Mouse (Mus musculus) c-Kit-positive CD71-positive TER-119-positive erythroid progenitor cells, embryonic 14.5 days (primary cell): ENCODE measurements around the gene AA792892.
"Not testable (repeated sequence)": the region's sequence is repeated elsewhere in the genome, so short reads cannot be mapped to it uniquely, and the experiment has no call there.

Experiments
- DNase-seq: peaks from one replicate; pipeline ENCODE4 v3.0.0-alpha.2; 2013; ENCODE audit warnings: low spot score

AA792892 gene

DNA sequence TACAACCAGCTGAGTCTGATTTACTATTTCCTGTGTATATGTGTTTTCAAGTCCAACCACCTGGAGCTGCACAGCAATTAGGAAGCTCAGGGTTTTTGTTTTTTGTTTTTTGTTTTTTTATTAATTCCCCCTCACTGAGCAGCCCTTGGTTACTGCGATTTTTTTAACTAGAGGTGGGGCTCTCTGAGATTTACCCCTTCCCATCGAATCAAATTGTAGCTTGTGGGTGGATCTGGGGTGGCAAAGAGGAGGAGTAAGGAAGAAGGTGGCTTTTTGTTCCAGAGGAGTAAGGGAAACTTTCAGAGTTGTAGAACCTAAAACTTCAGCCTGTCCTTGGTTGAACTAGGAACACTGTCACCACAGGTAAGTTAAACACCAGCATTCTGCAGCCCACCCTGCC, at the start of gene AA792892:
TSS of gene AA792892 (plus strand) at position 301 of the 400 bp plus-strand sequence.
- not testable (repeated sequence) for DNase-seq

DNA sequence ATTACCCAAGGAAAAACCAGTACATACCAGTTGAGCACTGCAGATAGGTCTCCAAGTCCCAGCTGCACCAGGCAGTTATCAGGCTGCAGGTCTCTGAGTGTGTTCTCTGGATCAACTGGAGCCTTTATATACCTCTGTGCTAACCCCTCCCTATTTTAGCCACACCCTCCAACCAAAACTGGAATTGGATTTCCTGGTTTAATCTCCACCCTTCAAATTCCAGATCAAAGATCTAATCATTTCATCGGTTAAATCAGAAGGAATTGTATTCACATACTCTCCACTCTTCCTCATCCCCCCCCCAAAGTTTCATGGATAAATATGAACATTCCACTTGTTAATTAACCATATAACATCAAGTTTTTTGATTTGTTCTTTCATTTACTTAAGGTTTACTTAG, 32.9 kb upstream of the AA792892 start, which contains the start of gene A430089I19Rik:
TSS of gene A430089I19Rik (minus strand) at position 101 of the 400 bp plus-strand sequence.
- DNase-seq: not testable (repeated sequence)

- DNase-seq: not testable (repeated sequence)
These were observed 25.4 kb upstream of the AA792892 start, which contains the start of gene Gm6502 for GRCm38 (mm10) chr5:94314135-94314534. Gene Gm6502, plus strand, starts transcription at chr5:94314435.
